Mouse (Mus musculus) liver, adult 2 months (tissue): ENCODE results near the gene Chd6. TPM values are rescaled to one million over a fixed set of nuclear protein-coding genes. Genes with fewer than 3 reads are reported as not detected.

Experiments
- DNase-seq: peaks from one replicate; pipeline ENCODE4 v3.0.0-alpha.2; 2011; ENCODE audit warnings: low read depth, low spot score; ENCODE audit errors: extremely low read depth
- H3K27ac ChIP-seq: fragments of 200-500 bp; replicated peaks from 2 replicates; pipeline ENCODE4 v1.5.1; 2012; ENCODE audit warnings: low read depth, mild to moderate bottlenecking, control low read depth, inconsistent platforms, low read length; ENCODE audit not compliant: insufficient read depth
- H3K27me3 ChIP-seq: fragments of 200-500 bp; 2 replicates; pipeline ENCODE4 v1.6.1; 2012; ENCODE audit warnings: mild to moderate bottlenecking, moderate library complexity, low read length, inconsistent platforms; ENCODE audit not compliant: control insufficient read depth, insufficient read depth
- H3K36me3 ChIP-seq: fragments of 200-500 bp; 2 replicates; pipeline ENCODE4 v1.6.1; 2012; ENCODE audit warnings: low read length, inconsistent platforms; ENCODE audit not compliant: control insufficient read depth, insufficient read depth
- H3K4me1 ChIP-seq: fragments of 200-500 bp; 2 replicates; pipeline ENCODE4 v1.6.1; 2011; ENCODE audit warnings: low read length; ENCODE audit not compliant: control insufficient read depth, insufficient read depth
- H3K4me3 ChIP-seq: fragments of 200-500 bp; 2 replicates; pipeline ENCODE4 v1.5.1; 2011; ENCODE audit warnings: low read depth, mild to moderate bottlenecking, control low read depth, low read length, moderate library complexity; ENCODE audit not compliant: insufficient read depth
- H3K79me2 ChIP-seq: fragments of 200-500 bp; 2 replicates; pipeline ENCODE4 v1.6.1; 2012; ENCODE audit warnings: inconsistent platforms, mild to moderate bottlenecking, low read length, moderate library complexity; ENCODE audit not compliant: control insufficient read depth, insufficient read depth
- H3K9ac ChIP-seq: fragments of 200-500 bp; 2 replicates; pipeline ENCODE4 v1.6.1; 2012; ENCODE audit warnings: low read depth, mild to moderate bottlenecking, control low read depth, inconsistent platforms, low read length
- CTCF ChIP-seq: fragments of 200-500 bp; IDR thresholded peaks from 2 replicates; pipeline ENCODE4 v1.5.1; 2011; ENCODE audit warnings: low read depth, low read length, control low read depth
- POLR2A ChIP-seq: fragments of 200-500 bp; IDR thresholded peaks from 2 replicates; pipeline ENCODE4 v1.6.1; 2011; ENCODE audit warnings: low read length, control low read depth; ENCODE audit not compliant: insufficient read depth; ENCODE audit errors: extremely low read depth
- WGBS: fragments of 180-500 bp; shearing (Covaris S2); methylation state at CpG from one replicate; pipeline ENCODE4 v1.1.7; 2018; 5-methylcytosine and 5-hydroxymethylcytosine counted together
- polyA plus RNA-seq: library from polyadenylated mRNA; depleted of rRNA; stranded (reverse); fragments of >200 nt; gene quantifications from 2 replicates; pipeline ENCODE4 v1.2.3, GENCODE M21; 2012
- total RNA-seq: library from RNA; depleted of rRNA; stranded (reverse); fragments of >200 nt; gene quantifications from 2 replicates; pipeline ENCODE4 v1.2.3, GENCODE M21; 2014

The Chd6 gene
- total and polyA plus RNA-seq, 2 experiments = 3.9 to 13.6 TPM

DNA sequence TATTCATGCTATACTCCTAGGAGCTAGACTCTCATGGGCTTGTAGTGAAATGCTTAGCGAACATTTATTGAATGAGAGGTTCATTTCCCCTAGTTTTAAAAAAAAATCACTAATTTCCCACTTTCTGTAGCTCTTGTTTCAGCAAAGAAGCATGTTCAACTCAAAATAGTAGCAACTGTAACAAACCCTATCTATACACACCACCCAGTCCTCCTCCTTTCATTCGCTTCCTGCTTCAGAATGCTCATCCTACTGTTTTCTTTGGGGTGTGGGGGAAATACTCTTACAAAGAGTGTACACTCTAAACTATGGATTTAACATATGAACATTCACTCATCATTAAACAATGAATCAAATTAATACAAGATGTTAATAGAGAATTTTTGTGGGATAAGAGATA, 43.3 kb downstream of the Chd6 start:
- H3K36me3 ChIP-seq = no peaks in the 10 kb centered on the region
- H3K9ac ChIP-seq = no peak overlapping the region
- H3K27me3 ChIP-seq = no peaks in the 10 kb centered on the region
- WGBS = 95% methylated on average over 2 of the region's 2 CpGs
- no peaks in the 10 kb centered on the region for H3K4me1 ChIP-seq
- H3K4me3 ChIP-seq = no peak overlapping the region
- TF ChIP-seq CTCF = no peak
- TF ChIP-seq POLR2A = no peak
- peaks cover 33% of the 10 kb centered on the region for H3K79me2 ChIP-seq
- H3K27ac ChIP-seq = no peak overlapping the region
- DNase-seq = no peak

DNA sequence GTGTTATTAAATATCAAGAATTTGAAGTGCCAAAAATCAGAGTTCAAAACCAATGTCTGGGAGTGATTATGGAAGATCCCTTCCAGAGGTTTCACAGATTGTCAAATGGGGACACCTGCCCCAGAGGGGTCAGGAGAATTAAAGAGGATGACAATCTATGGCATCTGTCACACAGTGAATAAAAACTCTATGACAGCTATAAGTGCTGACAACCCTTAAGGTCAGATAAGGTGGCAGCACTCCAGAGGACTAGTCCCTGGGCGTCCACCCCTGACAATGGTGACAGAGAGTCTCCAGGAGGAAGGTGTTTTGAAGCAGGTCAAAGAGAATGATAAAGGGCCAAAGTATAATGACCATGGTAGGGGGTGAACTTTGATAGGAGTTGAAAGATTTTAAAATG, 44.0 kb downstream of the Chd6 start:
- Histone ChIP-seq H3K36me3 (no peaks in the 10 kb centered on the region), H3K27me3 (no peaks in the 10 kb centered on the region), H3K4me1 (no peaks in the 10 kb centered on the region), H3K27ac (no peak overlapping the region), H3K9ac (no peak overlapping the region), H3K79me2 (peaks cover 28% of the 10 kb centered on the region), H3K4me3 (no peak overlapping the region)
- no peak for TF ChIP-seq CTCF
- no peak for TF ChIP-seq POLR2A
- 48% methylated on average over 1 of the region's 1 CpGs for WGBS
- DNase-seq = no peak

DNA sequence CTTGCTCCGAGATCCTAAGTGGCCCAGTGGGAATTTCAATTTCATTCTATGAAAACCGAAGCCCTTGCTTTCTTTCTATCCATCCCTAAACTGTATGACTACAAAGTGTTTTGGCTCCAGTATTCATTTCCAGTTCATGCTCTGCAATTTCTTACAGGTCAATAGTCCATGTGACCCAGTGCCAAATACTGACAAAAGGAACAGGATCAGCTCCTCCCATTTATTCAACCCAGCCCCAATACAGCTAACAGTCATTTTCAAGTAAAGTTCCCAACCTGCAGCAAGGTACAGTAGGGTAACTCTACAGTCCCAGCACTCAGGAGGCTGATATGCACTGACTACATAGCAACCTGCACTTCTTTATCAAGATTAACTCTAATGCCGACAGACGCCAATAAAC, 50.0 kb downstream of the Chd6 start:
- Histone ChIP-seq H3K27ac (no peak overlapping the region), H3K9ac (no peak overlapping the region), H3K4me1 (peaks cover 2% of the 10 kb centered on the region; the same call in 1 of the 2 replicates), H3K79me2 (peaks cover 10% of the 10 kb centered on the region; the same call in 1 of the 2 replicates), H3K36me3 (no peaks in the 10 kb centered on the region), H3K4me3 (no peak overlapping the region), H3K27me3 (no peaks in the 10 kb centered on the region)
- 92% methylated on average over 4 of the region's 4 CpGs for WGBS
- TF ChIP-seq CTCF = no peak
- TF ChIP-seq POLR2A = no peak
- DNase-seq = peak; percentile 80

DNA sequence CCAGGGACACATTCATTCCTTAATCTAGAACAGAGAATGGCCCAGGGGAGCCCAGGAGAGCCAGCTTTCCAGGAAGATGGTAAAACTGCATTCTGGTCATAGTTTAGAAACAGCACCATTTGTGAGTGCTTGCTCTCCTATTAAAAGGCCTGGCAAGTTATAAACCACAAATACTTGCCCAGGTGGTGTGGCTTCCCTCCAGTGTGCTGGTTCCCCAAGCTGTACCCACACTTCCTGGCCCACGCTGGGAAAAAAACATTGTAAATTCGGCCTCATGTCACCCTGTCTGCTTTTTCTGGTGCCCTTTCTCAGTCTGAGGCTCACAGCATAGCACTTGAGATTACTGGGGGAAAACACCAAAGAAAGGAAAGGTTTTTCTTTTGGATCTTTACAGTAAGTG, 55.1 kb downstream of the Chd6 start:
- no peaks in the 10 kb centered on the region; the same call in 1 of the 2 replicates for H3K79me2 ChIP-seq
- TF ChIP-seq CTCF (no peak), POLR2A (no peak)
- H3K4me3 ChIP-seq = no peak overlapping the region
- H3K36me3 ChIP-seq = peaks cover 2% of the 10 kb centered on the region; the same call in 1 of the 2 replicates
- no peak overlapping the region for H3K27ac ChIP-seq
- peaks cover 3% of the 10 kb centered on the region; the same call in 1 of the 2 replicates for H3K4me1 ChIP-seq
- no peak for DNase-seq
- no peaks in the 10 kb centered on the region for H3K27me3 ChIP-seq
- H3K9ac ChIP-seq = no peak overlapping the region
- 89% methylated on average over 2 of the region's 2 CpGs for WGBS

DNA sequence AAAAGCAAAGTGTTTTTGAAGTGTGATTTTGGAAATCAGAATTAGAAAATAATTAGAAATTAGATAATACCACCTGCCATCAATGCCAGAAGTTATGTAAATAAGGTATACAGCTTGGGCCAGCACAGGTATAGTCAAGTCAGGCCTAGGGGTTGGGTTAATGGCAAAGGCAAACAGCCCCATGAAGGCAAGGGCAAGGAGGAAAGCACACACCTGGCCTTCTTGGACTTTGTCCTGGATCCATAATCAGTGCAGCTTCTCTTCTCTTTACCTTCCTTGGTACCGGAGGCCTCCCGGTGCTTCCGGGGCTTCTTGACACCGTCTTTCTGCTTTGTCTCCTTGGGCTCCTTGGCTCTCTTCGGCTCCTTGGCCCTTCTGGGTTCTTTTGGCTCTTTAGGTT, 56.7 kb downstream of the Chd6 start:
- DNase-seq = no peak
- no peak overlapping the region for H3K4me3 ChIP-seq
- no peaks in the 10 kb centered on the region; the same call in 1 of the 2 replicates for H3K79me2 ChIP-seq
- H3K4me1 ChIP-seq = peaks cover 3% of the 10 kb centered on the region; the same call in 1 of the 2 replicates
- no peak overlapping the region for H3K9ac ChIP-seq
- WGBS = over 99% methylated on average over 5 of the region's 5 CpGs
- H3K36me3 ChIP-seq = peaks cover 7% of the 10 kb centered on the region; the same call in 1 of the 2 replicates
- no peak for TF ChIP-seq CTCF
- no peak for TF ChIP-seq POLR2A
- H3K27me3 ChIP-seq = no peaks in the 10 kb centered on the region
- no peak overlapping the region for H3K27ac ChIP-seq

- H3K27ac ChIP-seq = no peak overlapping the region
- H3K27me3 ChIP-seq = no peaks in the 10 kb centered on the region
- DNase-seq = peak; percentile 19
- 56% methylated on average over 6 of the region's 6 CpGs for WGBS
- no peak for TF ChIP-seq POLR2A
- TF ChIP-seq CTCF = no peak
- no peaks in the 10 kb centered on the region for H3K79me2 ChIP-seq
- H3K9ac ChIP-seq = no peak overlapping the region
- peaks cover 15% of the 10 kb centered on the region for H3K36me3 ChIP-seq
- peaks cover 3% of the 10 kb centered on the region; the same call in 1 of the 2 replicates for H3K4me1 ChIP-seq
- H3K4me3 ChIP-seq = no peak overlapping the region
Measured at GRCm38 (mm10) chr2:161049426-161049825, 59.4 kb downstream of the Chd6 start.
